Comparison of ENCODE assay signal across 15 mouse cellular contexts in the genomic region with DNA sequence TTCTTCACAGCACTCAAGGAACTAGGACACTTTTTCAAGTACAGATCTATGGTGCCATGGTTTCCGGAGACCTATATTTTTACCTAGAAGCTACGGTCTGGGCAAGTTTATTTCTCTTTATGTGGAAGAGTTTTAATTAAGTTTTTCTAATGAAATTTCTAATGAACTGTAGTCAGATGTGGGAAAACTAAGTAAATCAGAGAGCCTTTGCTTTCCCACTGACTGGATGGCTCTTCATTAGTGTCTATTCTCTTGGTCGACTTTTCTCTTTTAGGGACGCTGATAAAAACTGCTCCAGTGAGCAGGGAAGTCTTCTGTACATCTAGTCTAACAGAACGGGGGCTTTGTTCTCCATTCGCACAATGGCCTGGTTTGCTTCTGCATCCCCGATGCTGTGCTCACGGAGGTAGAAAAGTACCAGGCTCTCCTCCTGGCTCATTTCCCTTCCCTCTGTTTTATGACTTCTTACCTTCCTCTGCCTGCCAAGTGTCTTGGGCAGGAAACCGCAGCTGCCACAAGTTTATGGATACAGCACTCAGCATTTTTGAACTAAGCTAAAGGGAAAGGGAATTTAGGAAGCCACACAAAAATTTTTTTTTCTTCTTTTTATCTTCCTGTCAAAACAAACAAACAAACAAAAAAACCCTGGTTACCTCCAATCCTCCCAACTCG.
DNase-seq lines count a peak whose midpoint lies in the region; ATAC-seq lines count a peak whose summit lies in the region.
"Had no signal": no experiment of that assay in that cellular context is flagged by ENCODE, and none has a peak within 500 bp of the region (broad histone marks: within the 10 kb centered on the region; RNA-seq: fewer than 3 reads in every experiment).

No protein-coding gene starts in this region.

- H3K4me2 ChIP-seq in hindbrain, embryonic 16.5 days (ENCODE audit: low read length) = no peak overlapping the region
- H3K4me2 ChIP-seq in limb, embryonic 15.5 days = peak overlapping the region; percentile 24
- H3K4me2 ChIP-seq: heart, embryonic 13.5 days; kidney, embryonic 15.5 days had no signal

- H3K4me3 ChIP-seq in hindbrain, embryonic 10.5 days = no peak overlapping the region
- no peak overlapping the region for H3K4me3 ChIP-seq in hindbrain, embryonic 16.5 days (ENCODE audit: low read length)
- no peak overlapping the region for H3K4me3 ChIP-seq in limb, embryonic 15.5 days
- H3K4me3 ChIP-seq: heart, embryonic 13.5 days; kidney, embryonic 15.5 days; layer of hippocampus, adult 2 months had no signal

- H3K9ac ChIP-seq in hindbrain, embryonic 16.5 days (ENCODE audit: low read depth, low read length) = no peak overlapping the region
- H3K9ac ChIP-seq in limb, embryonic 15.5 days = no peak overlapping the region
- H3K9ac ChIP-seq: heart, embryonic 13.5 days; kidney, embryonic 15.5 days; liver, embryonic 14.5 days had no signal

- peak; percentile 4 for DNase-seq in hindbrain, embryonic 10.5 days (ENCODE audit: low spot score)
- DNase-seq in Muller cell, postnatal 12 days (ENCODE audit: inconsistent ontology term) = peak; percentile 20
- peak; percentile 27 for DNase-seq in embryo, embryonic 10 days (ENCODE audit: low spot score)
- DNase-seq in cerebellum, adult 18-20 months = no peak
- DNase-seq in layer of hippocampus, adult 8-10 months (ENCODE audit: low spot score in 2 of 2) = no peak
- no peak for DNase-seq in right cerebral cortex, postnatal 25 days
- DNase-seq: cerebellum, adult 2 months; gastrocnemius, postnatal 25 days had no signal

- no peaks in the 10 kb centered on the region for H3K36me3 ChIP-seq in hindbrain, embryonic 10.5 days
- H3K36me3 ChIP-seq in hindbrain, embryonic 16.5 days (ENCODE audit: control insufficient read depth, insufficient read depth, low read length) = no peaks in the 10 kb centered on the region
- H3K36me3 ChIP-seq in limb, embryonic 15.5 days = no peaks in the 10 kb centered on the region
- H3K36me3 ChIP-seq: heart, embryonic 13.5 days; kidney, embryonic 15.5 days had no signal

- H3K27ac ChIP-seq in hindbrain, embryonic 10.5 days = no peak overlapping the region
- H3K27ac ChIP-seq in hindbrain, embryonic 16.5 days (ENCODE audit: low read depth, low read length) = no peak overlapping the region
- peak overlapping the region; percentile 57; the same call in 1 of the 2 replicates for H3K27ac ChIP-seq in limb, embryonic 15.5 days
- H3K27ac ChIP-seq: heart, embryonic 13.5 days; kidney, embryonic 15.5 days; layer of hippocampus, adult 2 months; liver, embryonic 14.5 days had no signal

- peaks cover 10% of the 10 kb centered on the region for H3K4me1 ChIP-seq in hindbrain, embryonic 10.5 days (replicated peaks)
- H3K4me1 ChIP-seq in hindbrain, embryonic 16.5 days (ENCODE audit: control insufficient read depth, insufficient read depth, low read depth, low read length) = peaks cover 4% of the 10 kb centered on the region
- peaks cover 9% of the 10 kb centered on the region; the same call in 1 of the 2 replicates for H3K4me1 ChIP-seq in limb, embryonic 15.5 days
- H3K4me1 ChIP-seq: heart, embryonic 13.5 days; kidney, embryonic 15.5 days had no signal

- no peaks in the 10 kb centered on the region for H3K9me3 ChIP-seq in hindbrain, embryonic 10.5 days
- no peaks in the 10 kb centered on the region for H3K9me3 ChIP-seq in hindbrain, embryonic 16.5 days (ENCODE audit: control insufficient read depth, low read length)
- H3K9me3 ChIP-seq in limb, embryonic 15.5 days = no peaks in the 10 kb centered on the region
- H3K9me3 ChIP-seq: heart, embryonic 13.5 days; kidney, embryonic 15.5 days had no signal

- no peaks in the 10 kb centered on the region for H3K27me3 ChIP-seq in hindbrain, embryonic 10.5 days (ENCODE audit: insufficient read depth, poor library complexity, severe bottlenecking)
- no peaks in the 10 kb centered on the region for H3K27me3 ChIP-seq in hindbrain, embryonic 16.5 days (replicated peaks; ENCODE audit: control insufficient read depth, insufficient read depth, low read length)
- no peaks in the 10 kb centered on the region for H3K27me3 ChIP-seq in limb, embryonic 15.5 days
- H3K27me3 ChIP-seq: heart, embryonic 13.5 days had no signal

- 22% methylated on average over 10 of the region's 10 CpGs for WGBS in hindbrain, embryonic 10.5 days
- 18% methylated on average over 10 of the region's 10 CpGs for WGBS in hindbrain, embryonic 16.5 days
- 22% methylated on average over 10 of the region's 10 CpGs for WGBS in limb, embryonic 15.5 days

- no peak for ATAC-seq in hindbrain, embryonic 16.5 days
- ATAC-seq in limb, embryonic 15.5 days (ENCODE audit: insufficient number of reproducible peaks, low FRiP score, low TSS enrichment, low read depth) = no peak
- ATAC-seq: CD4-positive, CD25-positive, alpha-beta regulatory T cell, adult 4 months had no signal

Comparison
In these comparisons a context has a peak if more than half of its experiments do, and no peak if none do; other contexts are left out.
1. DNase-seq: peak in hindbrain, embryonic 10.5 days (single experiment), Muller cell, postnatal 12 days (single experiment) and embryo, embryonic 10 days (single experiment); none in cerebellum, adult 18-20 months (0 of 2), layer of hippocampus, adult 8-10 months (0 of 2) and right cerebral cortex, postnatal 25 days (single experiment).